Mouse (Mus musculus) WW6 (cell line): ENCODE data around the gene Rps18.
"Not testable (repeated sequence)": the region's sequence is repeated elsewhere in the genome, so short reads cannot be mapped to it uniquely, and the experiment has no call there.

Source experiments
- DNase-seq: peaks from one replicate; pipeline ENCODE4 v3.0.0-alpha.2; 2013; ENCODE audit warnings: low read depth, low spot score

Rps18 gene

DNA sequence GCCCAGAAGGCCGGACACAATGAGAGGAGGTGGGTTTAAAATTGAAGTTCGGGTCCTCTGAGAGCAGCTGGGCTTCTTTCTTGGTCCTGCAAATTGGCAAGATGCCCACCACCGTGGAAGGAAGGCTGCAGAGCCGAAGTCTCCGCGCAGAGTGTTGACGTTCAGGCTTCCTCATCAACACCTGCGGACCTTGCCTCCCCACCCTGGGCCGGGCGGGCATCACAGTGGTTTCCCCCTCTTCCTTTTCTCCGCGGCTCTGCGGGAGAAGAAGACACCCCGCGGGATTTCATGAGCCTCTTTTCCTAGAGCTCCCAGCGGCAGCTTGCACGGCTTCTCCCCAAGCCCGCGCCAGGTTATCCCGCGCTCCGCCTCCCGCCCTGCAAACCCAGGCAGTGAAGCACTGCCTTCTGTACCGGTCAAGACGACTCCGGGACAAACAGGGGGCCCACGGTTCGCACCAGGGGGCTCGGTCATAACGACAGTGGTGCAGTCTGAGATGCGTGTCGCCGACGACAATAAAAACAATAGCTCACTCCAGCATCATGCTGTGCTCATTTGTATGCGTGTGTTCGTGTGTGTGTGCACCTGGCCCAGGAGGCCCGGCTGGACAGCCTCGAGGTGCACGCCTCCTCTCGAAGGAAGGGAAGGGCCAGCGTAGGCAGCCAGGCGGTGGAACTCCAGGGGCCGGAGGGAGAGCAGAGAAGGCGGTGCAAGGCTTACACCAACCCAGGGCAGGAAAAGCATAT, 47.3 kb downstream of the Rps18 start:
- DNase-seq = no peak

DNA sequence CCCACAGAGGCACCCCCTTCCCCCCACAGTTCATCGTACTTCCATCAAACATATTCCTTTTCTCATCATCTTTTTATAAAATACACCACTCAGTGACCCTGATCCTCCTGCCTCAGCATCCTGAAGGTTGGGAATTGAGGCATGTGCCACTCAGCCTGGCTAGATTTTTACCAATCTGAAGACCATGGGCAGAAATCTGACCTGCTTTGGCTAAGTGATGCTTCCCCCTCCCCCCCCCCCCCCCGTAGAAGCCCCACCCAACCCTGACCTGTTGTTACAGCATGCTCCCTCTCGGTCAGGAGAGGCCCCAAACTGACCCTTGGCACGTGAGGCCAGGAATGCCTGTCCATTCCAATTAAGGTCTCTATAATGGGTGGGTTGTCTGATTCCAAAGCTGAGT, 51.0 kb downstream of the Rps18 start, which contains the start of gene Platr17:
Platr17 (plus strand) TSS at position 301 of the 400 bp plus-strand sequence.
- DNase-seq = not testable (repeated sequence)

DNA sequence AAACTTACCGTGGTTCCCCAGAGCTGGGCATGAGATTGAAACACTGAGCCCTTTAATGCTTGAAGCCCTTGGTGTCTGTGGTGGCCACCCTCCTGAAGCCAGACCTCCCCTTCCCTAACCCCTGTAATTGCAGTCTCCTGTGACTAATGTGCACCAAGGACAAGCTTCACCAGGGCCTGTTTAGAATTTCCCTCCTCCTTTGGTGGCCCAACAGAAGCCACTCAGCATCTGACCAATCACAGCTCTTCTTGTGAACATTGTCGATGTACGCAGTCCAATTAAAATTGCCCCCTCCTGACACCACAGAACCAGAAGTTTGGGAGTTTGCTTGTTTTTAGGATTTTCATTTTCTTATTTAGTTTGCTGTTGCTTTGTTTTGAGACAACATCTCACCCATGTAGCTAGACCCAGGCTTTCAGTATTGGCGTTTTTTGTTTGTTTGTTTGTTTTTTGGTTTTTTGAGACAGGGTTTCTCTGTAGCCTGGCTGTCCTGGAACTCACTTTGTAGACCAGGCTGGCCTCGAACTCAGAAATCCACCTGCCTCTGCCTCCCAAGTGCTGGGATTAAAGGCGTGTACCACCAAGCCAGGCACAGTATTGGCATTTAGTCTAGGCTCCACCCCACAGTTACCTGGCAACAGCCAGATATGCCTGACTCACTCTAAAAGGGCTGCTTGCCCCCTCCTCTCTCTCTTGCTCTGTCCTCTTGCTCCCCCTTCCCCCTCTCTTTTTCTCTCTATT, 51.7 kb downstream of the Rps18 start:
- DNase-seq = not testable (repeated sequence)

DNA sequence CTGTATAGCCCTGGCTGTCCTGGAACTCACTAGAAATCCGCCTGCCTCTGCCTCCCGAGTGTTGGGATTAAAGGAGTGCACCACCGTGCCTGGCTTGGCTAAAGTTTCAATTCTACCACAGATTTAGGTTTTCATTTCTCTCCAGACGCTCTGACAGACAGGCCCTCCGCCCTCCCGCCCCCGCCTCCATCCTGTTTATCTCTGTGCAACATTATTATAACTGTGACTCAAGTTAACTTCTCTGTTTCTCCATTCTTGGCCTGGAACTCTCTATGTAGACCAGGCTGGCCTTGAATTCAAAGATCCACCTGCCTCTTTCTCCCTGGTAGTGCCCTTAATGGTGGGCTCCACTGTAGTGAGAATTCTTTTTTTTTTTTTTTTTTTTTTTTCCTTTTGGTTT, 53.3 kb downstream of the Rps18 start:
- no peak for DNase-seq

DNA sequence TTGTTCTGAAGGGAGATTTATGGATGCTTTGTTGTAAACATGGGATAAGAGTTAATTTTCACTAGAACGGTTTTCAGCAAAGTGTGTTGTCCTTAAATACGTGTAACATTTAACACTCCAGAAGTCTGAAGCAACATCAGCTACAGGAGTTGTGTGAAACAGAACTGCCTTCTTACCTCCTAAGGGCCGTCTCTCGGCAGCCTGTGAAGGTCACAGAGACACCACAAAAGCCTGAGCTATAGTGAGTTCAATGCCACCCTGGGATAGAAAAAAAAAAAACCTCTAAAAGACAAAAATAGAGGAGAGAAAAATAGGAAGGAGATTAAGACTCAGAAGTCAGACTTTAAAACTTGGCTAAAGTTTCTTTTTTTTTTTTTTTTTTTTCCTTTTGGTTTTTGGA, 53.7 kb downstream of the Rps18 start:
- DNase-seq = no peak
